Mouse (Mus musculus) midbrain, embryonic 16.5 days (tissue): ENCODE measurements at regions not wholly inside any gene's neighbourhood (a gene's known extent, or its start where the extent isn't known, plus 50 kb on each side); places are given as distances from the start of the nearest gene placed in this dataset.
"Not testable (repeated sequence)": the region's sequence is repeated elsewhere in the genome, so short reads cannot be mapped to it uniquely, and the experiment has no call there.

Experiments used
- ATAC-seq: fragments of 200-750 bp; cut with Nextera tagmentation; 2 replicates; pipeline ENCODE4 v1.8.0; 2017; ENCODE audit warnings: moderate TSS enrichment
- H3K27ac ChIP-seq: fragments of 300-500 bp; sonication (generic); 2 replicates; pipeline ENCODE4 v1.5.1; 2014; ENCODE audit warnings: mild to moderate bottlenecking, low read length, mixed read lengths
- H3K27me3 ChIP-seq: fragments of 300-500 bp; sonication (generic); 2 replicates; pipeline ENCODE4 v1.6.1; 2014; ENCODE audit warnings: low read depth, low read length, mixed read lengths; ENCODE audit not compliant: control insufficient read depth, insufficient read depth
- H3K36me3 ChIP-seq: fragments of 300-500 bp; sonication (generic); 2 replicates; pipeline ENCODE4 v1.6.1; 2014; ENCODE audit warnings: mild to moderate bottlenecking, low read length, moderate library complexity, mixed read lengths; ENCODE audit not compliant: control insufficient read depth, insufficient read depth
- H3K4me1 ChIP-seq: fragments of 300-500 bp; sonication (generic); 2 replicates; pipeline ENCODE4 v1.6.1; 2014; ENCODE audit warnings: mild to moderate bottlenecking, low read length, mixed read lengths; ENCODE audit not compliant: control insufficient read depth, insufficient read depth
- H3K4me2 ChIP-seq: fragments of 300-500 bp; sonication (generic); 2 replicates; pipeline ENCODE4 v1.6.1; 2014; ENCODE audit warnings: mild to moderate bottlenecking, low read length, mixed read lengths
- H3K4me3 ChIP-seq: fragments of 300-500 bp; sonication (generic); 2 replicates; pipeline ENCODE4 v1.5.1; 2014; ENCODE audit warnings: low read depth, mild to moderate bottlenecking, low read length, moderate library complexity, mixed read lengths
- H3K9ac ChIP-seq: fragments of 300-500 bp; sonication (generic); 2 replicates; pipeline ENCODE4 v1.6.1; 2014; ENCODE audit warnings: low read depth, low read length, mixed read lengths
- H3K9me3 ChIP-seq: fragments of 300-500 bp; sonication (generic); replicated peaks from 2 replicates; pipeline ENCODE4 v1.6.1; 2014; ENCODE audit warnings: mild to moderate bottlenecking, low read length, mixed read lengths; ENCODE audit not compliant: control insufficient read depth, poor library complexity, severe bottlenecking
- WGBS: fragments of 180-500 bp; shearing (Covaris S2); extraction: QIAGEN DNeasy Blood & Tissue Kit; methylation state at CpG from one replicate; pipeline ENCODE4 v1.1.7; 2014; 5-methylcytosine and 5-hydroxymethylcytosine counted together

- no peaks in the 10 kb centered on the region for H3K9me3 ChIP-seq
- H3K4me1 ChIP-seq = no peaks in the 10 kb centered on the region
- no peak overlapping the region for H3K4me3 ChIP-seq
- ATAC-seq = no peak
- H3K9ac ChIP-seq = no peak overlapping the region
- 85% methylated on average over 3 of the region's 3 CpGs for WGBS
- H3K27ac ChIP-seq = no peak overlapping the region
- H3K27me3 ChIP-seq = no peaks in the 10 kb centered on the region
- no peak overlapping the region for H3K4me2 ChIP-seq
- H3K36me3 ChIP-seq = no peaks in the 10 kb centered on the region
These were observed 59.1 kb downstream of the Klf6 start for GRCm38 (mm10) chr13:5920422-5920821.

- Histone ChIP-seq H3K27ac (no peak overlapping the region), H3K4me1 (no peaks in the 10 kb centered on the region), H3K9ac (no peak overlapping the region), H3K9me3 (no peaks in the 10 kb centered on the region), H3K4me3 (no peak overlapping the region), H3K4me2 (no peak overlapping the region), H3K27me3 (no peaks in the 10 kb centered on the region), H3K36me3 (no peaks in the 10 kb centered on the region)
- WGBS = 95% methylated on average over 2 of the region's 2 CpGs
- ATAC-seq = no peak
These were observed 70.2 kb downstream of the Klf6 start for GRCm38 (mm10) chr13:5931433-5931832.

- H3K4me1 ChIP-seq = no peaks in the 10 kb centered on the region
- 88% methylated on average over 2 of the region's 2 CpGs for WGBS
- ATAC-seq = no peak
- H3K27ac ChIP-seq = no peak overlapping the region
- H3K9ac ChIP-seq = no peak overlapping the region
- no peaks in the 10 kb centered on the region for H3K27me3 ChIP-seq
- no peak overlapping the region for H3K4me3 ChIP-seq
- H3K36me3 ChIP-seq = no peaks in the 10 kb centered on the region
- H3K9me3 ChIP-seq = no peaks in the 10 kb centered on the region
- no peak overlapping the region for H3K4me2 ChIP-seq
These were observed 76.2 kb downstream of the Klf6 start for GRCm38 (mm10) chr13:5937436-5937835.

- H3K4me2 ChIP-seq = no peak overlapping the region
- H3K36me3 ChIP-seq = no peaks in the 10 kb centered on the region
- no peak for ATAC-seq
- no peak overlapping the region for H3K9ac ChIP-seq
- 96% methylated on average over 4 of the region's 4 CpGs for WGBS
- no peaks in the 10 kb centered on the region for H3K4me1 ChIP-seq
- no peak overlapping the region for H3K4me3 ChIP-seq
- no peak overlapping the region for H3K27ac ChIP-seq
- no peaks in the 10 kb centered on the region for H3K27me3 ChIP-seq
- no peaks in the 10 kb centered on the region for H3K9me3 ChIP-seq
These were observed 76.7 kb downstream of the Klf6 start for GRCm38 (mm10) chr13:5937970-5938369.

- Histone ChIP-seq H3K9ac (no peak overlapping the region), H3K27me3 (no peaks in the 10 kb centered on the region), H3K9me3 (no peaks in the 10 kb centered on the region), H3K27ac (no peak overlapping the region), H3K36me3 (no peaks in the 10 kb centered on the region), H3K4me1 (no peaks in the 10 kb centered on the region), H3K4me3 (no peak overlapping the region), H3K4me2 (no peak overlapping the region)
- 97% methylated on average over 3 of the region's 3 CpGs for WGBS
- ATAC-seq = no peak
These were observed 78.1 kb downstream of the Klf6 start for GRCm38 (mm10) chr13:5939368-5939767.

GRCm38 (mm10) chr13:5952863-5953262 lies 91.6 kb downstream of the Klf6 start:
- no peak overlapping the region for H3K4me3 ChIP-seq
- H3K27me3 ChIP-seq = no peaks in the 10 kb centered on the region
- WGBS = 89% methylated on average over 2 of the region's 2 CpGs
- H3K36me3 ChIP-seq = no peaks in the 10 kb centered on the region
- no peaks in the 10 kb centered on the region for H3K9me3 ChIP-seq
- no peaks in the 10 kb centered on the region for H3K4me1 ChIP-seq
- H3K27ac ChIP-seq = no peak overlapping the region
- no peak for ATAC-seq
- no peak overlapping the region for H3K9ac ChIP-seq
- no peak overlapping the region for H3K4me2 ChIP-seq

GRCm38 (mm10) chr13:5955121-5955520 lies 93.8 kb downstream of the Klf6 start:
- H3K4me1 ChIP-seq, H3K36me3 ChIP-seq, H3K27me3 ChIP-seq, ATAC-seq, H3K9me3 ChIP-seq, H3K4me2 ChIP-seq, H3K27ac ChIP-seq, H3K9ac ChIP-seq, H3K4me3 ChIP-seq: not testable (repeated sequence)

- no peak overlapping the region for H3K9ac ChIP-seq
- no peak for ATAC-seq
- H3K27me3 ChIP-seq = no peaks in the 10 kb centered on the region
- no peak overlapping the region for H3K27ac ChIP-seq
- no peak overlapping the region for H3K4me2 ChIP-seq
- no peaks in the 10 kb centered on the region for H3K4me1 ChIP-seq
- H3K36me3 ChIP-seq = no peaks in the 10 kb centered on the region
- no peaks in the 10 kb centered on the region for H3K9me3 ChIP-seq
- 48% methylated on average over 1 of the region's 1 CpGs for WGBS
- no peak overlapping the region for H3K4me3 ChIP-seq
These were observed 94.9 kb downstream of the Klf6 start for GRCm38 (mm10) chr13:5956145-5956544.

- Histone ChIP-seq H3K9ac (no peak overlapping the region), H3K27me3 (no peaks in the 10 kb centered on the region), H3K4me2 (no peak overlapping the region), H3K9me3 (no peaks in the 10 kb centered on the region), H3K4me1 (no peaks in the 10 kb centered on the region), H3K27ac (no peak overlapping the region), H3K36me3 (no peaks in the 10 kb centered on the region), H3K4me3 (no peak overlapping the region)
- 89% methylated on average over 1 of the region's 1 CpGs for WGBS
- ATAC-seq = no peak
These were observed 101.7 kb downstream of the Klf6 start for GRCm38 (mm10) chr13:5962947-5963346.

GRCm38 (mm10) chr13:5964626-5965025 lies 103.3 kb downstream of the Klf6 start:
- Histone ChIP-seq H3K4me1 (no peaks in the 10 kb centered on the region), H3K9ac (no peak overlapping the region), H3K27ac (no peak overlapping the region), H3K9me3 (no peaks in the 10 kb centered on the region), H3K4me3 (no peak overlapping the region), H3K4me2 (no peak overlapping the region), H3K36me3 (no peaks in the 10 kb centered on the region), H3K27me3 (no peaks in the 10 kb centered on the region)
- no peak for ATAC-seq
- 89% methylated on average over 1 of the region's 1 CpGs for WGBS
